Mouse (Mus musculus): ENCODE measurements at regions not wholly inside any gene's neighbourhood (a gene's known extent, or its start where the extent isn't known, plus 50 kb on each side); places are given as distances from the start of the nearest gene placed in this dataset.

DNA sequence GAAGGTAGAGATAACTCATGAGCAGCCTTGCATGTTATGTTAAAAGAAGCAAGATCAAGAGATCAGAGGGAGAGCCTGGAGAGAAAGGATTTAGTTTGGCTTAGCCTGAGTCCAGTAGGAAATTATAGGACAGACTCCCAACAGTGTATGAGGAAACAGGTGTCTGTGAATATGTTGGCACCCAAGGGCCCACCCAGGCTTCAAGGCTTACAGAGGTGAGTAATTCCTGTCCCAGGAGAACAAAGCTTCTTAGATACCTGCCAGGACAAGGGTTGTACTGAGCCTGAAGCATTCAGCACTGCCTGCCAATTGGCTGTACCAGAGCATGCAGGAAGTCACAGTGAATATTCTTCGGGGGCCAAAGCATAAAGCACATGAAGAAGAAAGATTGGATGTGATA is 101.2 kb upstream of the Ddit4l start:
- ATAC-seq (ENCODE audit: low FRiP score) (no peak), DNase-seq (ENCODE audit: low spot score) (no peak)
- Histone ChIP-seq H3K27me3 (ENCODE audit: control insufficient read depth, insufficient read depth, low read length) (no peaks in the 10 kb centered on the region), H3K9ac (no peak overlapping the region), H3K4me3 (replicated peaks; ENCODE audit: low read length) (no peak overlapping the region), H3K4me1 (replicated peaks; ENCODE audit: control insufficient read depth, insufficient read depth, low read length) (0 out of 2 replicates have a peak, but pooled peaks cover 4% of the 10 kb centered on the region), H3K27ac (no peak overlapping the region), H3K36me3 (replicated peaks; ENCODE audit: control insufficient read depth, insufficient read depth) (no peaks in the 10 kb centered on the region), H3K4me2 (replicated peaks) (no peak overlapping the region), H3K9me3 (ENCODE audit: control insufficient read depth, low read length) (no peaks in the 10 kb centered on the region)
- WGBS = 100% methylated on average over 1 of the region's 1 CpGs

DNA sequence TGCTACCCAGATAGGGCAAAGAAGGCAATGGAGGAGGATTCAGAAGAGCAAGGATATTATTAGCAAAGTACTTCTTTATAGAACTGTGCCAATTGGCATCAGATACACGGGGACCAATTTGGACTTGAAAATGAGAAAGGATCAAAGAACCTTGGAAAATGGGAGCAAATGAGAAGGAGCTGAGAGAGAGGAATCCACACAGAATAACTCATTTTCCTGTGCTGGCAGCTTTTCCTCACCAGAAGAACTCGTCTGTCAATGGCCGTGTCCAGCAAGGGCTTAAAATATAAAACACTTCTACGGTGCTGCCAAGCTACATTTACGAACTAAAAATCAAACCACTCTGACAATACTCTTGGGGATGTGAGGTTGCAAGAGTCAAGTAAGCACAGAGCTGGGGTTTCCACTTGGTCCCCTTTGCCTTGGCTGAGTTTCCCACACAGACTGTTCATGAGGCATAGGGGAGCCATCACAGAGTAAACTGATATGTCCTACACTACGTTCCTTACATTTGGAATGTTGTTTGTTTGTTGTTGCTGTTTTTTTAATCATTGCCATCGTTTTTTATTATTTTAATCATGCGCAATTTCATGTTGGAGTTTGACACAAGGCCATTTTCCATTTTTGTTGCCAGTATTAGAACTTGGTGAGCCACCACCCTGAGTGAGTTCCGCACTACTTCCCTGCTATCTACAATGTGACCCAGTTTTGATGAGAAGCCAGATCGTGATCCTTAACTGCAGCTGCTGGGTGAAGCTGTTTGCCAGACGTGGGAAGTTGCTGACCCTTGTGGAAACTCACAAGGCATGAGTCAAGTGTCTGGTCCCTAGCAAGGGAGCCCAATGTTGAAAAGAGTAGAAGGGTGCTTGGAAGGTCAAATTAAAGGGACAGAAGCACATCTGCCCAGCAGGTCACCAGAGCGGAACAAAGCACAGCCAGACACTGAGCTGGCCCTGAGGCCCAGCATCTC is 95.5 kb upstream of the Ddit4l start:
- H3K36me3 ChIP-seq (replicated peaks; ENCODE audit: control insufficient read depth, insufficient read depth) = no peaks in the 10 kb centered on the region
- WGBS = 79% methylated on average over 12 of the region's 12 CpGs
- H3K4me3 ChIP-seq (replicated peaks; ENCODE audit: low read length) = no peak overlapping the region
- no peak overlapping the region for H3K9ac ChIP-seq
- DNase-seq (ENCODE audit: low spot score) (peak; percentile 14), ATAC-seq (ENCODE audit: low FRiP score) (no peak)
- H3K27ac ChIP-seq = no peak overlapping the region
- no peak overlapping the region for H3K4me2 ChIP-seq (replicated peaks)
- no peaks in the 10 kb centered on the region for H3K27me3 ChIP-seq (ENCODE audit: control insufficient read depth, insufficient read depth, low read length)
- no peaks in the 10 kb centered on the region for H3K9me3 ChIP-seq (ENCODE audit: control insufficient read depth, low read length)
- H3K4me1 ChIP-seq (replicated peaks; ENCODE audit: control insufficient read depth, insufficient read depth, low read length) = peaks cover 10% of the 10 kb centered on the region; the same call in 1 of the 2 replicates

DNA sequence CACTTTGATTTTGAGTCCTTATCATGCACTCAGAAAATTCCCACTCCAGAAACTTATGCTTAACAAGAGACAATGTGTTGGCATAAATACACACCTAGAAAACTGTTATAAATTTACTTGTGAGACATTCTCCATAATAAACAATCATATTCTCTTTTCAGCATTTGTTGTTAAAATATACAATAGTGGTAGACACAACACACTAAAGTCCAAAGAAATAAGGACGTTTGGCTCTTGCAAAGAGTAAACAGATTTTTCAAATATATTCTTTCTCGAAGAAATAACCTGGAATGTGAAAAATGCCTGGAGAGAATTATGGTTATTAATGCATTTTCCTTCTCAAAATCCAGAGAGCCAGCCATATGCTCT is 91.8 kb upstream of the Ddit4l start:
- H3K27me3 ChIP-seq (ENCODE audit: control insufficient read depth, insufficient read depth, low read length) = no peaks in the 10 kb centered on the region
- H3K9me3 ChIP-seq (ENCODE audit: control insufficient read depth, low read length) = no peaks in the 10 kb centered on the region
- H3K4me1 ChIP-seq (replicated peaks; ENCODE audit: control insufficient read depth, insufficient read depth, low read length) = peaks cover 10% of the 10 kb centered on the region; the same call in 1 of the 2 replicates
- peak overlapping the region; percentile 76 for H3K27ac ChIP-seq
- H3K4me3 ChIP-seq (replicated peaks; ENCODE audit: low read length) = no peak overlapping the region
- DNase-seq (ENCODE audit: low spot score) = no peak
- ATAC-seq (ENCODE audit: low FRiP score) = no peak
- no peak overlapping the region for H3K4me2 ChIP-seq (replicated peaks)
- H3K9ac ChIP-seq = no peak overlapping the region
- H3K36me3 ChIP-seq (replicated peaks; ENCODE audit: control insufficient read depth, insufficient read depth) = no peaks in the 10 kb centered on the region
- 53% methylated on average over 2 of the region's 2 CpGs for WGBS

DNA sequence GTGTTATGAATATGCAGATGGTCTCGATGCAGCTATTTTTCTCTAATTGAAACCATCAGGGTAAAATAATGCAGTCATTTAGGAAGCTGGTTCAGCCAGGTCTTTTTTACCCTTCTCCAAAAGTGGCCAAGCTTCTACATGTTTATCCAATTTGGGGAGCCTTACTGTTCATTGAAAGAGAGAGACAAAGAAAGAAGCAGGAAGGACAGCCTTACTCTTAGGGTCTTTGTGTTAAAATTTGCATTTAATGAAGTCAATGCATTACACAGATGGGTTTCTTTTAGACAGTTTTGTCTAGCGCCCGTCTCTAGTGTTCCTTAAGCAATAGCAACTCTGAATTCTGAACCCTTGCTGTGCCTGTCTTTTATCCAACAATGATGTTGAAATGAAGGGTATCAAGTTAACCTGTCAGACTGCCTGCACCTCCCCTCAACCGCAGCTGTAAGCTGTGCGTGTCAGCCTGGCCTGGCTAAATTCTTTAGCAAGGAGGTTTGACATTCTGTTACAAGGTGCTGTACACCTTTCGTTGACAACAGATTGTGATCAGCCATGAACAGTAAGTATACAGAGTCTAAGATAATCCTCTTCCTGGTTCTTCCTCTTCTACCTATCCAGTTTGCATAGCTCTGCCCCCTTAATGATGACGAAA is 91.3 kb upstream of the Ddit4l start:
- DNase-seq (ENCODE audit: low spot score) = no peak
- Histone ChIP-seq H3K4me2 (replicated peaks) (0 out of 2 replicates have a peak overlapping the region, but pooled peaks have one; percentile 4), H3K9ac (no peak overlapping the region), H3K27me3 (ENCODE audit: control insufficient read depth, insufficient read depth, low read length) (no peaks in the 10 kb centered on the region), H3K27ac (peak overlapping the region; percentile 76), H3K36me3 (replicated peaks; ENCODE audit: control insufficient read depth, insufficient read depth) (no peaks in the 10 kb centered on the region), H3K4me1 (replicated peaks; ENCODE audit: control insufficient read depth, insufficient read depth, low read length) (peaks cover 10% of the 10 kb centered on the region; the same call in 1 of the 2 replicates), H3K4me3 (replicated peaks; ENCODE audit: low read length) (no peak overlapping the region), H3K9me3 (ENCODE audit: control insufficient read depth, low read length) (no peaks in the 10 kb centered on the region)
- WGBS = 24% methylated on average over 7 of the region's 7 CpGs
- ATAC-seq (ENCODE audit: low FRiP score) = peak; percentile 37; the same call in 1 of the 2 replicates

DNA sequence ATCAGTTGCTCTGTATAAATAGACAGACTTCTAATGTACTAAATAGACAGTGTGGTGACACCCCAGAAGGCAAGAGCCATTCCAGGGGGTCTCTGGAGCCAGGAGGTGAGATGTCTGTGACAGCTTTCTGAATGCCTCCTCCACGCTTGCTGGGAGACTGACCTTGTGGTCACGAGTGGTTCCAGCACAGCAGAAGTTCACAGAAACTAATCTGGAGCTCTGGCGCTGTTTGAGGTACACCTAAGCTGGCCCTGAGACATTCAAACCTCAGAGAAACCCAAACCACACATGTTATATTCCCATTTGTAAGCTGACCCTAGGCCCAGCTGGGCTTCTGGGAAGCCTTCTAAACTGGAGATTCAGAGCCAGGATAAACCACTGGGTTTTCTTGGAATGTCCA is 79.7 kb upstream of the Ddit4l start:
- Histone ChIP-seq H3K36me3 (replicated peaks; ENCODE audit: control insufficient read depth, insufficient read depth) (no peaks in the 10 kb centered on the region), H3K4me2 (replicated peaks) (no peak overlapping the region), H3K9me3 (ENCODE audit: control insufficient read depth, low read length) (no peaks in the 10 kb centered on the region), H3K27me3 (ENCODE audit: control insufficient read depth, insufficient read depth, low read length) (peaks cover 9% of the 10 kb centered on the region), H3K27ac (no peak overlapping the region), H3K9ac (no peak overlapping the region), H3K4me1 (replicated peaks; ENCODE audit: control insufficient read depth, insufficient read depth, low read length) (no peaks in the 10 kb centered on the region), H3K4me3 (replicated peaks; ENCODE audit: low read length) (no peak overlapping the region)
- DNase-seq (ENCODE audit: low spot score) (no peak), ATAC-seq (ENCODE audit: low FRiP score) (no peak)
- 90% methylated on average over 3 of the region's 3 CpGs for WGBS

DNA sequence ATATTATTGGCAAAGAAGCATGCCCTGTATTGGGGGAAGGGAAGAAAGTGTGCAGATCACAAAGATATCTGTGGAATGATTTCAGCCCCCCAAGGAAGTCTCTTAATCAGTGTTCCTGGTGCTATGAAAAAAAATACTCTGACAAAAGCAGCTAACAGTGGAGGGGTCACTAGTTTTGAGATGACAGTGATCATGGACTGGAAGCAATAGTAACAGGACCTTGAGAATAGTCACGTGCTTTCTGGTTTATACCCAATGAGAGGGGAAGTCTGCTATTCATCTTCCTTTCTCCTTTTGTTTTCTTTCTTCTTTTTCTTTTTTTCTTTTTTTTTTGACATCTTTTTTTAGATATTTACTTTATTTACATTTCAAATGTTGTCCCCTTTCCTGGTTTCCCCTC is 79.1 kb upstream of the Ddit4l start:
- 58% methylated on average over 1 of the region's 1 CpGs for WGBS
- no peak overlapping the region for H3K9ac ChIP-seq
- ATAC-seq (ENCODE audit: low FRiP score) = no peak

DNA sequence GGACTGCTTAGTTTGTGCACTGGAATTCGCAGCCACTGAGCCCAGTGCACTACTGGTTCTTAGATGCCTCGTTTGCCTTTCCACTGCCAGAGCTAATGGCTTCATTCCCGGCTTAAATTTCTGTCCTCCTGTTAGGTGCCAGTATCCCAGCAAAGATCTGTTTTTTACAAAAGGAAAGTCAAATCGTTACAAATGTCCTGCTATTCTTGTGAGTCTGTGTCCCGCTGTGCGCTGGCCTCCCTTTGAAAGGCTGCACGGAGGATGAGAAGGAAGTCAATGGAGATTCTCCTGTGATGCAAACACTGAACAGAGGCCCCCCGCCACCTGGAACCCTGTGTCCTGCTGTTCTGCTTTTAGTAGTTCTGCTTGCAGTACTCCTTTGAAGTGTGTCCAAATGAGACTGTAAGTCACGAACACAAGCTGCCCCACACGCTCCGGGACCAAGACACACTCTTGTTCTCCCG is 74.0 kb upstream of the Ddit4l start:
- peak; percentile 70 for ATAC-seq (ENCODE audit: low FRiP score)
- Histone ChIP-seq H3K4me3 (replicated peaks; ENCODE audit: low read length) (0 out of 2 replicates have a peak overlapping the region, but pooled peaks have one; percentile 0), H3K4me1 (replicated peaks; ENCODE audit: control insufficient read depth, insufficient read depth, low read length) (peaks cover 10% of the 10 kb centered on the region; the same call in 1 of the 2 replicates), H3K4me2 (replicated peaks) (peak overlapping the region; percentile 46), H3K27me3 (ENCODE audit: control insufficient read depth, insufficient read depth, low read length) (peaks cover 23% of the 10 kb centered on the region), H3K36me3 (replicated peaks; ENCODE audit: control insufficient read depth, insufficient read depth) (no peaks in the 10 kb centered on the region), H3K27ac (no peak overlapping the region), H3K9ac (0 out of 2 replicates have a peak overlapping the region, but pooled peaks have one; percentile 7), H3K9me3 (ENCODE audit: control insufficient read depth, low read length) (no peaks in the 10 kb centered on the region)
- DNase-seq (ENCODE audit: low spot score) = peak; percentile 61
- 1% methylated on average over 12 of the region's 12 CpGs for WGBS

More for the DNA sequence above, 79.1 kb upstream of the Ddit4l start:
- Histone ChIP-seq H3K4me3 (replicated peaks; ENCODE audit: low read length) (no peak overlapping the region), H3K36me3 (replicated peaks; ENCODE audit: control insufficient read depth, insufficient read depth) (no peaks in the 10 kb centered on the region), H3K4me2 (replicated peaks) (no peak overlapping the region), H3K4me1 (replicated peaks; ENCODE audit: control insufficient read depth, insufficient read depth, low read length) (0 out of 2 replicates have a peak, but pooled peaks cover 1% of the 10 kb centered on the region), H3K27me3 (ENCODE audit: control insufficient read depth, insufficient read depth, low read length) (peaks cover 9% of the 10 kb centered on the region), H3K9me3 (ENCODE audit: control insufficient read depth, low read length) (no peaks in the 10 kb centered on the region), H3K27ac (no peak overlapping the region)
- no peak for DNase-seq (ENCODE audit: low spot score)

DNA sequence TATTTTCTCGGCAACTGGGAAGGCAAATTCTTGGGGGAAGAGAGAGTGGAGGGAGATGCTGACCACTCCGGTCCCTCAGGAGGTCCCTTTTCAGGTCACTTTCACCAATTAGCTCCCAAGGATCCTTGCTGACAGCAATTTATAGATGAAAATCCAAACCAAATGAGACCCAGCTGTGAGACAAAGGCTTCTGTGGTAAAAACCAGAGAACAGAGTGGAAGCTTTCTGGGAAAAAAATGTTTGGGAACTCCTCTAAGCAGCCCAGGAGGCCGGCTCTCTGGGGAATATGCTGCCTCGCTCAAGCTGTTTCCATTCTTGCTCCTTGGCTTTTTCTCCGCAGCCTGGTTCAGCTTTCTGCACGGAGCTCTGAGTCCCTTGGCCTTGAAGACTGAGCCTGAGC is 73.5 kb upstream of the Ddit4l start:
- peak overlapping the region; percentile 46 for H3K4me2 ChIP-seq (replicated peaks)
- no peaks in the 10 kb centered on the region for H3K9me3 ChIP-seq (ENCODE audit: control insufficient read depth, low read length)
- 4% methylated on average over 6 of the region's 6 CpGs for WGBS
- 0 out of 2 replicates have a peak overlapping the region, but pooled peaks have one; percentile 7 for H3K9ac ChIP-seq
- H3K27me3 ChIP-seq (ENCODE audit: control insufficient read depth, insufficient read depth, low read length) = peaks cover 23% of the 10 kb centered on the region
- H3K4me3 ChIP-seq (replicated peaks; ENCODE audit: low read length) = 0 out of 2 replicates have a peak overlapping the region, but pooled peaks have one; percentile 0
- H3K36me3 ChIP-seq (replicated peaks; ENCODE audit: control insufficient read depth, insufficient read depth) = no peaks in the 10 kb centered on the region
- peaks cover 10% of the 10 kb centered on the region; the same call in 1 of the 2 replicates for H3K4me1 ChIP-seq (replicated peaks; ENCODE audit: control insufficient read depth, insufficient read depth, low read length)
- peak overlapping the region; percentile 11; the same call in 1 of the 2 replicates for H3K27ac ChIP-seq
- ATAC-seq (ENCODE audit: low FRiP score) (no peak), DNase-seq (ENCODE audit: low spot score) (peak; percentile 36)

DNA sequence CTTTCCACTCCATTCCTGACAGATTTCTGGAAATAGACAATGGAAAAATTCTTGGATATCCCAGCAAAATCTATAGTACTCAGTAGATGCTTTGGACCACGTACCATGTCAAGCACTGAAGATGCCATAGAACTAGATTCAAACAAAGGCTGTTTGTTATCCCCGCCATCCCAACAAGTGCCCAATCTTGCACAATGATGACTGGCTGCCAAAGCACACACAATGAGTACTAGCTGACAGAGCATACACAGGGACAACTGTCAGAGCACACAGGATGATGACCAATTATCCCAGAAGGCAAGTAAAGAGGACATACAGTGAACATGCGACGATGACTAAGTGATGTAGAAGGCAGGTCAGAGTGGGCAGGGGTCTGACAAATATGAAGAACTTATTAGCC is 70.7 kb upstream of the Ddit4l start:
- Histone ChIP-seq H3K9me3 (ENCODE audit: control insufficient read depth, low read length) (no peaks in the 10 kb centered on the region), H3K4me1 (replicated peaks; ENCODE audit: control insufficient read depth, insufficient read depth, low read length) (peaks cover 10% of the 10 kb centered on the region; the same call in 1 of the 2 replicates), H3K4me2 (replicated peaks) (no peak overlapping the region), H3K9ac (no peak overlapping the region), H3K36me3 (replicated peaks; ENCODE audit: control insufficient read depth, insufficient read depth) (no peaks in the 10 kb centered on the region), H3K4me3 (replicated peaks; ENCODE audit: low read length) (no peak overlapping the region), H3K27ac (no peak overlapping the region), H3K27me3 (ENCODE audit: control insufficient read depth, insufficient read depth, low read length) (peaks cover 23% of the 10 kb centered on the region)
- no peak for DNase-seq (ENCODE audit: low spot score)
- no peak for ATAC-seq (ENCODE audit: low FRiP score)
- 91% methylated on average over 4 of the region's 4 CpGs for WGBS

All from hindbrain, embryonic 14.5 days (tissue).